10 mouse cellular contexts compared by ENCODE assay signal in the genomic region with DNA sequence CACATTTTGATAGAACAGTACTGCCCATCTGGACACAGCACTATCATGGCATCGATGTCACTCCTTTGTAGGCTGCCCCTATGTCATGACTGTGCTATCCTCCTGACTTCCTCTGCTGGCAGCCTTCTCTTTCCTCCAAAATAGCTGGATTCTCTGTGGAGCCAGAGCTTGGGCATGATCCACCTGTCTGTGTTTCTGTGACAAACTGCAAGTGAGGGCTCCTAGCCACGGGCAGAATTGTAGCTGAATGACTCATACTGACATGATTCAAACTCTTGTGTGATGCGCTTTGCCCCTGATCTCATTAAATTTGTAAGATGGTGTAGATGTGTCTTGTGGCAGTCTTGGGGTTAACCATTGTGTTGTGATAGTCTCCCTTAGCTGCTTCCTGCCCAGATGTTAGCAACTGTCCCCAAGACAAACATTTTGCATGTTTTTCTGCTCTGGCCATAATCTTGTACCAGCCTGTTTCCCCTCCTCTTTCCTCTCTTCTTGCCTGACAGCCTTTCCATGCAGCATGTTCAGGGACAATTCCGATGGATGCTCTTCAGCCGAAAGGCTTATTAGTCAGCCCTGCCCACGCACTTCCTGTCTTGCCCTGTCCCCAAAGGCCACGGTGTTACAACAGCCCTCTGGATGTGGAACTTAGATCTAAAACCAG.
DNase-seq lines count a peak whose midpoint lies in the region; ATAC-seq and TF ChIP-seq lines count a peak whose summit lies in the region.
"Had no signal": no experiment of that assay in that cellular context is flagged by ENCODE, and none has a peak within 500 bp of the region (broad histone marks: within the 10 kb centered on the region; RNA-seq: fewer than 3 reads in every experiment).

No protein-coding gene starts in this region.

- whole genome bisulfite sequencing in forebrain, embryonic 10.5 days, result 85% methylated on average over 7 of the region's 7 CpGs
- WGBS in hindbrain, postnatal 0 days, result 71% methylated on average over 7 of the region's 7 CpGs

- ATAC-seq in hindbrain, postnatal 0 days, result no peak

- peaks cover 8% of the 10 kb centered on the region for H3K36me3 ChIP-seq in forebrain, embryonic 10.5 days (replicated peaks)
- no peaks in the 10 kb centered on the region for H3K36me3 ChIP-seq in hindbrain, postnatal 0 days (ENCODE audit: insufficient read depth, low read length)
- H3K36me3 ChIP-seq: stomach, embryonic 15.5 days had no signal

- H3K4me2 ChIP-seq in hindbrain, postnatal 0 days (ENCODE audit: low read depth, low read length), result no peak overlapping the region
- H3K4me2 ChIP-seq: stomach, embryonic 15.5 days had no signal

- no peak for TF ChIP-seq CTCF in hindbrain, postnatal 0 days (IDR thresholded peaks at IDR 0.05; ENCODE audit: low read depth)

- intact Hi-C loops in heart, postnatal 25 days (cut with DNase I), result no loop called here

- no peaks in the 10 kb centered on the region for H3K27me3 ChIP-seq in forebrain, embryonic 10.5 days (ENCODE audit: poor library complexity, severe bottlenecking)
- no peaks in the 10 kb centered on the region for H3K27me3 ChIP-seq in hindbrain, postnatal 0 days (ENCODE audit: insufficient read depth, low read length)
- H3K27me3 ChIP-seq: stomach, embryonic 15.5 days had no signal

- peak; percentile 91 for DNase-seq in heart, adult 11 months
- no peak for DNase-seq in heart, postnatal 25 days (ENCODE audit: low spot score)
- peak; percentile 66 for DNase-seq in NIH3T3 (ENCODE audit: low read depth)
- DNase-seq in cerebellum, postnatal 25 days, result peak; percentile 62 to 66
- DNase-seq in lung, postnatal 36 days, result peak; percentile 69
- DNase-seq in forebrain, embryonic 10.5 days (ENCODE audit: extremely low spot score, low spot score), result no peak
- no peak for DNase-seq in hindbrain, postnatal 0 days (ENCODE audit: low spot score)
- DNase-seq in spleen, adult 18-20 months, result no peak
- DNase-seq: gastrocnemius, postnatal 14 days had no signal

- no peak overlapping the region for H3K27ac ChIP-seq in forebrain, embryonic 10.5 days
- no peak overlapping the region for H3K27ac ChIP-seq in hindbrain, postnatal 0 days
- H3K27ac ChIP-seq: stomach, embryonic 15.5 days had no signal

- H3K4me1 ChIP-seq in forebrain, embryonic 10.5 days, result peaks cover 24% of the 10 kb centered on the region
- H3K4me1 ChIP-seq in hindbrain, postnatal 0 days (ENCODE audit: insufficient read depth, low read length), result peaks cover 12% of the 10 kb centered on the region

- no peaks in the 10 kb centered on the region for H3K9me3 ChIP-seq in forebrain, embryonic 10.5 days
- no peaks in the 10 kb centered on the region for H3K9me3 ChIP-seq in hindbrain, postnatal 0 days (ENCODE audit: low read length)
- H3K9me3 ChIP-seq: stomach, embryonic 15.5 days had no signal

- no peak overlapping the region for H3K4me3 ChIP-seq in forebrain, embryonic 10.5 days
- H3K4me3 ChIP-seq in hindbrain, postnatal 0 days (ENCODE audit: low read length), result no peak overlapping the region
- H3K4me3 ChIP-seq: stomach, embryonic 15.5 days had no signal

- no peak overlapping the region for H3K9ac ChIP-seq in hindbrain, postnatal 0 days (replicated peaks; ENCODE audit: low read length)
- H3K9ac ChIP-seq: stomach, embryonic 15.5 days had no signal

Comparison
In these comparisons a context has a peak if more than half of its experiments do, and no peak if none do; other contexts are left out.
1. DNase-seq: peak in heart, adult 11 months (single experiment), NIH3T3 (single experiment), cerebellum, postnatal 25 days (2 of 2) and lung, postnatal 36 days (single experiment); none in heart, postnatal 25 days (single experiment), forebrain, embryonic 10.5 days (single experiment), hindbrain, postnatal 0 days (single experiment) and spleen, adult 18-20 months (0 of 2).